Mouse (Mus musculus): ENCODE results near the gene Hivep2.

The Hivep2 gene

GRCm38 (mm10) chr10:13971268-13971667, 5.4 kb downstream of the Hivep2 start:
- no peak for DNase-seq (ENCODE audit: extremely low spot score, low read depth, low spot score)

- no peak for DNase-seq (ENCODE audit: extremely low spot score, low read depth, low spot score)
Measured at GRCm38 (mm10) chr10:13973563-13974179, 7.8 kb downstream of the Hivep2 start.

GRCm38 (mm10) chr10:13974472-13974871, 8.6 kb downstream of the Hivep2 start:
- no peak for DNase-seq (ENCODE audit: extremely low spot score, low read depth, low spot score)

- no peak for DNase-seq (ENCODE audit: extremely low spot score, low read depth, low spot score)
Measured at GRCm38 (mm10) chr10:13975861-13976260, 10.0 kb downstream of the Hivep2 start.

GRCm38 (mm10) chr10:13976267-13976666, 10.4 kb downstream of the Hivep2 start:
- DNase-seq (ENCODE audit: extremely low spot score, low read depth, low spot score) = no peak

- no peak for DNase-seq (ENCODE audit: extremely low spot score, low read depth, low spot score)
Measured at GRCm38 (mm10) chr10:13982271-13982670, 16.4 kb downstream of the Hivep2 start.

- no peak for DNase-seq (ENCODE audit: extremely low spot score, low read depth, low spot score)
Measured at GRCm38 (mm10) chr10:13982769-13983381, 17.0 kb downstream of the Hivep2 start.

- no peak for DNase-seq (ENCODE audit: extremely low spot score, low read depth, low spot score)
Measured at GRCm38 (mm10) chr10:13983631-13984030, 17.8 kb downstream of the Hivep2 start.

GRCm38 (mm10) chr10:13984233-13984632, 18.4 kb downstream of the Hivep2 start:
- DNase-seq (ENCODE audit: extremely low spot score, low read depth, low spot score) = no peak

GRCm38 (mm10) chr10:13986539-13986938, 20.7 kb downstream of the Hivep2 start:
- no peak for DNase-seq (ENCODE audit: extremely low spot score, low read depth, low spot score)

- DNase-seq (ENCODE audit: extremely low spot score, low read depth, low spot score) = no peak
Measured at GRCm38 (mm10) chr10:13987336-13987735, 21.5 kb downstream of the Hivep2 start.

GRCm38 (mm10) chr10:13988280-13988679, 22.4 kb downstream of the Hivep2 start:
- DNase-seq (ENCODE audit: extremely low spot score, low read depth, low spot score) = no peak

- no peak for DNase-seq (ENCODE audit: extremely low spot score, low read depth, low spot score)
Measured at GRCm38 (mm10) chr10:13988757-13989156, 22.9 kb downstream of the Hivep2 start.

GRCm38 (mm10) chr10:13990842-13991241, 25.0 kb downstream of the Hivep2 start:
- DNase-seq (ENCODE audit: extremely low spot score, low read depth, low spot score) = no peak

GRCm38 (mm10) chr10:13993411-13993810, 27.5 kb downstream of the Hivep2 start:
- DNase-seq (ENCODE audit: extremely low spot score, low read depth, low spot score) = no peak

GRCm38 (mm10) chr10:13997336-13997735, 31.5 kb downstream of the Hivep2 start:
- no peak for DNase-seq (ENCODE audit: extremely low spot score, low read depth, low spot score)

- no peak for DNase-seq (ENCODE audit: extremely low spot score, low read depth, low spot score)
Measured at GRCm38 (mm10) chr10:14004769-14005517, 39.1 kb downstream of the Hivep2 start.

GRCm38 (mm10) chr10:14009721-14010120, 43.8 kb downstream of the Hivep2 start:
- DNase-seq (ENCODE audit: extremely low spot score, low read depth, low spot score) = no peak

GRCm38 (mm10) chr10:14016287-14016970, 50.6 kb downstream of the Hivep2 start:
- no peak for DNase-seq (ENCODE audit: extremely low spot score, low read depth, low spot score)

- no peak for DNase-seq (ENCODE audit: extremely low spot score, low read depth, low spot score)
Measured at GRCm38 (mm10) chr10:14017338-14017737, 51.5 kb downstream of the Hivep2 start.

GRCm38 (mm10) chr10:14017822-14018364, 52.0 kb downstream of the Hivep2 start:
- DNase-seq (ENCODE audit: extremely low spot score, low read depth, low spot score) = no peak

Data from hindlimb bud, embryonic 11.5 days (tissue).